ENCODE assay signal across 18 mouse cellular contexts in genomic region chr10:43707011-43707410, GRCm38 (mm10).
"Had no signal": no experiment of that assay in that cellular context is flagged by ENCODE, and none has a peak within 500 bp of the region (broad histone marks: within the 10 kb centered on the region; RNA-seq: fewer than 3 reads in every experiment).

No protein-coding gene starts in this region.

- H3K4me3 ChIP-seq: limb, embryonic 13.5 days; liver, embryonic 15.5 days; lung, embryonic 15.5 days; megakaryocyte, embryonic 14.5 days; midbrain, embryonic 10.5 days; midbrain, embryonic 15.5 days; neural tube, embryonic 12.5 days; neural tube, embryonic 15.5 days had no signal

- H3K36me3 ChIP-seq: limb, embryonic 13.5 days; liver, embryonic 12.5 days; liver, embryonic 15.5 days; lung, embryonic 15.5 days; midbrain, embryonic 10.5 days; midbrain, embryonic 15.5 days; neural tube, embryonic 12.5 days; neural tube, embryonic 15.5 days had no signal

- H3K9me3 ChIP-seq: limb, embryonic 13.5 days; liver, embryonic 12.5 days; liver, embryonic 15.5 days; lung, embryonic 15.5 days; midbrain, embryonic 10.5 days; midbrain, embryonic 15.5 days; neural tube, embryonic 12.5 days; neural tube, embryonic 15.5 days had no signal

- H3K27ac ChIP-seq: limb, embryonic 13.5 days; liver, embryonic 12.5 days; liver, embryonic 15.5 days; lung, embryonic 15.5 days; midbrain, embryonic 10.5 days; midbrain, embryonic 15.5 days; neural tube, embryonic 12.5 days; neural tube, embryonic 15.5 days had no signal

- ATAC-seq: intestine, embryonic 16.5 days; midbrain, embryonic 15.5 days had no signal

- H3K4me1 ChIP-seq: lung, embryonic 15.5 days; midbrain, embryonic 10.5 days; midbrain, embryonic 15.5 days; neural tube, embryonic 12.5 days; neural tube, embryonic 15.5 days had no signal

- H3K9ac ChIP-seq: limb, embryonic 13.5 days; liver, embryonic 12.5 days; liver, embryonic 15.5 days; lung, embryonic 15.5 days; midbrain, embryonic 15.5 days; neural tube, embryonic 12.5 days; neural tube, embryonic 15.5 days had no signal

- H3K27me3 ChIP-seq: lung, embryonic 15.5 days; midbrain, embryonic 15.5 days; neural tube, embryonic 12.5 days; neural tube, embryonic 15.5 days had no signal

- H3K4me2 ChIP-seq: limb, embryonic 13.5 days; lung, embryonic 15.5 days; midbrain, embryonic 15.5 days; neural tube, embryonic 12.5 days; neural tube, embryonic 15.5 days had no signal

- DNase-seq: kidney, postnatal 4 days; left cerebral cortex, postnatal 4 days; lung, adult 18-20 months; lung, postnatal 10 days; lung, postnatal 36 days; right cerebral cortex, adult 18-20 months; right cerebral cortex, postnatal 14 days; right cerebral cortex, postnatal 4 days had no signal
